Mouse (Mus musculus) ES-E14 (cell line): ENCODE results near the gene Traip.

ENCODE experiments used
- MAFK ChIP-seq: IDR thresholded peaks from 2 replicates; pipeline ENCODE4 v1.6.1; 2014; ENCODE audit warnings: mild to moderate bottlenecking, low read depth, low read length, inconsistent platforms; ENCODE audit not compliant: insufficient read depth
- ZC3H11A ChIP-seq: IDR thresholded peaks from 2 replicates; pipeline ENCODE4 v1.6.1; 2012; ENCODE audit warnings: low read depth, mild to moderate bottlenecking, inconsistent platforms, low read length, borderline replicate concordance

- TF ChIP-seq MAFK (no peak), ZC3H11A (no peak)
These were observed 28.9 kb downstream of the Traip start for GRCm38 (mm10) chr9:107978815-107979214.
